Mouse (Mus musculus) thymus, postnatal 14 days (tissue): Measurements from ENCODE around the gene Rhox3a.
"Not testable (repeated sequence)": the region's sequence is repeated elsewhere in the genome, so short reads cannot be mapped to it uniquely, and the experiment has no call there.

Experiments used
- DNase-seq: peaks from one replicate; pipeline ENCODE4 v3.0.0; 2021

Gene Rhox3a

DNA sequence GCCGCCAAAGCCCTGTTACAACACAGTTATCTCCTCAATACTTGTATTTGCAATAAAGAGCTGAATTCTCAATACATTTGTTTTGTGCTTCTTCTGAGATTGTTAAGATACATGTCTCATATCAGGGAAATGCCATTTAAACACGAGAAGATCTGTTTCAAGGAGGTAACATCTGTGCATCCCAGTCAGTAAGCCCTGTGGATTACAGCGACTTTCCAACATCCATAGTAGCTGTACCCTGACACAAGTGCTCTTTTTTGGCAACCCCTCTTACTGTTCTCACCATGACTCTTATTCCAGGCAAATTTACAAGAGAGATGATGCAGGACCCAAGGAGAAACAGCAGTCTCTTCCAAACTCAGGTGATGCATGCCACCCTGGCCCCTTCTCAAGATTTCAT is at the start of gene Rhox3a:
Rhox3a (plus strand) TSS at position 301 of the 400 bp plus-strand sequence.
- DNase-seq = not testable (repeated sequence)

GRCm38 (mm10) chrX:37210941-37211340 is 38.8 kb upstream of the Rhox3a start, which contains the start of gene Gm9:
TSS of gene Gm9 (minus strand) at chrX:37211041.
- DNase-seq = no peak

- DNase-seq = not testable (repeated sequence)
Measured at GRCm38 (mm10) chrX:37222158-37222557, 27.6 kb upstream of the Rhox3a start, which contains the start of gene Rhox1. TSS of gene Rhox1 (minus strand) at chrX:37222258.

GRCm38 (mm10) chrX:37244676-37245075 is 5.0 kb upstream of the Rhox3a start, which contains the start of gene Rhox2a:
TSS of gene Rhox2a (plus strand) at chrX:37244976.
- DNase-seq = not testable (repeated sequence)

GRCm38 (mm10) chrX:37265038-37265437 is 15.3 kb downstream of the Rhox3a start, which contains the start of gene Rhox4a:
TSS of gene Rhox4a (plus strand) at chrX:37265338.
- DNase-seq = not testable (repeated sequence)
